Mouse (Mus musculus) G1E (cell line): ENCODE results near the gene Ifi208. TPM values are rescaled to one million over a fixed set of nuclear protein-coding genes. Genes with fewer than 3 reads are reported as not detected.
"Not testable (repeated sequence)": the region's sequence is repeated elsewhere in the genome, so short reads cannot be mapped to it uniquely, and the experiment has no call there.

ENCODE experiments used
- ATAC-seq: 2 replicates; pipeline ENCODE4 v1.8.0; 2016; ENCODE audit warnings: mild to moderate bottlenecking; ENCODE audit not compliant: insufficient number of reproducible peaks, poor library complexity, low FRiP score, severe bottlenecking; ENCODE audit errors: extremely low read depth
- DNase-seq: peaks from one replicate; pipeline ENCODE4 v3.0.0; 2012; ENCODE audit warnings: low spot score
- H3K27me3 ChIP-seq: 2 replicates; pipeline ENCODE4 v1.6.1; 2012; ENCODE audit warnings: mild to moderate bottlenecking, low read length, inconsistent platforms; ENCODE audit not compliant: insufficient read depth
- H3K36me3 ChIP-seq: replicated peaks from 2 replicates; pipeline ENCODE3; 2012; ENCODE audit warnings: mild to moderate bottlenecking, inconsistent platforms
- H3K4me1 ChIP-seq: 2 replicates; pipeline ENCODE4 v1.6.1; 2012; ENCODE audit warnings: low read depth, low read length, inconsistent platforms, mixed read lengths; ENCODE audit not compliant: insufficient read depth
- H3K4me3 ChIP-seq: 2 replicates; pipeline ENCODE4 v1.5.1; 2012; ENCODE audit warnings: low read depth, mild to moderate bottlenecking, inconsistent platforms, low read length, moderate library complexity, mixed read lengths
- H3K9me3 ChIP-seq: replicated peaks from 2 replicates; pipeline ENCODE4 v1.6.1; 2012; ENCODE audit warnings: inconsistent platforms
- CTCF ChIP-seq: IDR thresholded peaks from 2 replicates; pipeline ENCODE4 v1.5.1; 2012; ENCODE audit warnings: low read depth, low read length, inconsistent platforms, mixed read lengths
- GATA1 ChIP-seq: IDR thresholded peaks from 2 replicates; pipeline ENCODE4 v1.6.1; 2012; ENCODE audit warnings: borderline replicate concordance, low read length, inconsistent platforms, mixed read lengths
- GATA2 ChIP-seq: IDR thresholded peaks from 2 replicates; pipeline ENCODE4 v1.6.1; 2012; ENCODE audit warnings: low read depth, low read length, inconsistent platforms, borderline replicate concordance
- POLR2AphosphoS5 ChIP-seq: IDR thresholded peaks from 2 replicates; pipeline ENCODE4 v1.6.1; 2012; ENCODE audit warnings: low read depth, low read length, inconsistent platforms; ENCODE audit not compliant: insufficient replicate concordance
- TAL1 ChIP-seq: conservative IDR thresholded peaks from 2 replicates; pipeline ENCODE4 v1.6.1; 2012; ENCODE audit warnings: low read depth, low read length, inconsistent platforms, mixed read lengths
- polyA plus RNA-seq: library from polyadenylated mRNA; stranded (reverse); fragments of >175 nt; gene quantifications from 2 replicates; pipeline ENCODE4 v1.2.3, GENCODE M21; 2012
- total RNA-seq, 2 experiments: library from RNA; stranded (forward) in 1 of 2; stranded (reverse) in 1 of 2; fragments of 200-1000 nt in 1 of 2; fragments of >200 nt in 1 of 2; fragmentation: Nextera tagmentation in 1 of 2; gene quantifications; 2 replicates each; pipeline ENCODE4 v1.2.3; 2014 to 2017

Ifi208 gene
- total and polyA plus RNA-seq, 3 experiments, result 0.16 TPM; not detected in 2

DNA sequence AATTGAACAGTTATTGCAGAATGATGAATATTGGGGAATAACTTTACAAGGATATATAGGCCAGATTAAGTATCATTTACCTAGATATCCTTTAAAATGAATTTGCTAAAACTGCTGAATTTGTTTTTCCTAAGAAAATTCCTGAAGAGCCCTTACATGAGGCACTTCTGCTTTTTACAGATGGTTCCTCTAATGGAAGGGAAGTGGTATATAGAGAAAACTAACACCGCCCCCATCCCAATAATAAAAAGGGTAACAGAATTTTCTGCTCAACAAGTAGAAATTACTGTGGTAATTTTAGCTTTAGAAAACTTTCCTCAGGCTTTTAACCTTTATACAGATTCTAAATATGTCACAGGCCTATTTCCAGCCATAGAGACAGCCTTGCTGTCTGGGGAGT, 20.8 kb downstream of the Ifi208 start:
- Histone ChIP-seq H3K36me3 (no peaks in the 10 kb centered on the region), H3K4me3 (no peak overlapping the region), H3K4me1 (no peaks in the 10 kb centered on the region), H3K27me3 (no peaks in the 10 kb centered on the region), H3K9me3 (0 out of 2 replicates have a peak, but pooled peaks cover 1% of the 10 kb centered on the region)
- TF ChIP-seq POLR2AphosphoS5 (no peak), GATA1 (no peak), CTCF (no peak), GATA2 (no peak), TAL1 (no peak)
- ATAC-seq (no peak), DNase-seq (no peak)

DNA sequence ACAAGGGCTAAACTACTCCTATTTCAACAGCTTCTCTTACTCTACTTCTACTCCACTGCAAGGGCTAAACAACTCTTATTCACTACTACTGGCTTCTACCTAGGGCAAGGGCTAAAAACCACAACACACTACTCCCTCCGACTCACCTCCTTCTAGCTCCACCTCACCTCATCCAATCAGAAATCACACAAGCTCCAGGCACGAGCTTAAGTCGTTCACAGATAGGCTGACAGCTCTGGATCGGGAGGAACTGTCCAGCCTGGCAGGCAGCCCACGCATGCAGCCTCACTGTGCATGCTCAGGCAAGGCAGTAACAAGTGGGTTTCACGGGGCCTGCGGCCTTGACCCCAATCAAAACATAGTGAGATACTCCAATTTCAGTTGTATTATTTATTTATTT, 59.7 kb downstream of the Ifi208 start:
- H3K4me1 ChIP-seq, result no peaks in the 10 kb centered on the region
- H3K9me3 ChIP-seq, result no peaks in the 10 kb centered on the region; the same call in 1 of the 2 replicates
- DNase-seq (no peak), ATAC-seq (no peak)
- TF ChIP-seq GATA1 (no peak), POLR2AphosphoS5 (no peak)
- H3K27me3 ChIP-seq, result no peaks in the 10 kb centered on the region
- H3K4me3 ChIP-seq, result no peak overlapping the region
- H3K36me3 ChIP-seq, result no peaks in the 10 kb centered on the region

DNA sequence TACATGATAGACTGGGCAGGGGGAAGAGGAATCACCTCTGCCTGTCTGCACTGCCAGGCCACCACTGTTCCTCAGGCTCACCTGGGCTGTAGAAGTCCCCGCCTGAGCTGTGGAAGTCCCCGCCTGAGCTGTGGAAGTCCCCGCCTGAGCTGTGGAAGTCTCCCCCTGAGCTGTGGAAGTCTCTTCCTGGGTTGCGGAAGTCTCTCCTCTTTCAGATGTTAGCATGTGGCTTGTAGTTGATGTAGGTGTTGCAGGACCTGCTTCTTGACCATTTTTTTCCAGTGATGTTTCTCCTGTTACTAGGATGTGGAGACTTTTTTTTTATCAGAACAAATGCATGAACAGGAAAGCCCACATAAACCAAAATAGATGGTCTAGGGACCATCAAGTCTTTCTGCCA, 61.5 kb downstream of the Ifi208 start:
- DNase-seq, result not testable (repeated sequence)

DNA sequence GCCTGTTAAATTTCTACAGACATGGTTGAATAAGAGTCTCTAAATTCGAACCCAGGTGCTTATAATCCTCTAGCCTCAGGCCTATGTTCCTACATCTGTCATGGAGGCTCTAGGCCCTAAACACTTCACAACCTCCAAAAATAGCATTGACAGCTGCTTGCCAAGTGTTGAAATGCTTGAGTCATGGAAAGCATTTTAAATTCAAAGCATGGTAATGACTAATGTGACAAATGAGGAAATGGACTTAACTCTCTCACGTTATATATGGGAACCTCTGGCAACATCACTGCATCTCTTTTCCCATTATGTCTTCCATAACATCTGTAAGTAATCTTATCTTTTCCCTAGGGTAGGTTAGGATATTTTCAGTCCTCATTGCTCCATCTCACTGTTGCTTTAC, 63.5 kb downstream of the Ifi208 start:
- no peak for TF ChIP-seq POLR2AphosphoS5
- TF ChIP-seq CTCF, result no peak
- no peak for TF ChIP-seq GATA2
- no peak for TF ChIP-seq TAL1
- TF ChIP-seq GATA1, result no peak
- no peaks in the 10 kb centered on the region for H3K36me3 ChIP-seq
- no peaks in the 10 kb centered on the region for H3K4me1 ChIP-seq
- H3K27me3 ChIP-seq, result no peaks in the 10 kb centered on the region
- DNase-seq, result no peak
- H3K9me3 ChIP-seq, result no peaks in the 10 kb centered on the region; the same call in 1 of the 2 replicates
- ATAC-seq, result no peak
- no peak overlapping the region for H3K4me3 ChIP-seq

More for the DNA sequence above, 61.5 kb downstream of the Ifi208 start:
- not testable (repeated sequence) for H3K9me3 ChIP-seq, H3K36me3 ChIP-seq, ATAC-seq, H3K4me3 ChIP-seq, H3K27me3 ChIP-seq, H3K4me1 ChIP-seq

DNA sequence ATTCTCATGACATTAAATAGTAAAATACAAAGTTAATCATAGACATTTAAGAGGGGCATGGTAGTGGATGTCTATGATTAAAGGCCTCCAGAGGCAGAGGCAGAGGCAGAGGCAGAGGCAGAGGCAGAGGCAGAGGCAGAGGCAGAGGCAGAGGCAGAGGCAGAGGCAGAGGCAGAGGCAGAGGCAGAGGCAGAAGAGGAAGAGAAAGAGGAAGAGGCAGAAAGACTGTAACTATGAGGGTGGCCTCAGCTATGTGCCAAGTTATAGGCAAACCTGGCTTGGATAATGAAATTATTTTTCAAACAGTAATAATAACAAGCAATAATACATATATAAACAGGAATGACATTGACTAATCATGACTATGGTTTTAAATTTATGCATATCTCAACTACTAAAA, 67.1 kb downstream of the Ifi208 start:
- no peaks in the 10 kb centered on the region for H3K27me3 ChIP-seq
- H3K4me3 ChIP-seq, result no peak overlapping the region
- DNase-seq (no peak), ATAC-seq (no peak)
- H3K9me3 ChIP-seq, result 0 out of 2 replicates have a peak, but pooled peaks cover 2% of the 10 kb centered on the region
- TF ChIP-seq CTCF (no peak), GATA2 (no peak), POLR2AphosphoS5 (no peak), TAL1 (no peak), GATA1 (no peak)
- no peaks in the 10 kb centered on the region for H3K36me3 ChIP-seq
- no peaks in the 10 kb centered on the region for H3K4me1 ChIP-seq

DNA sequence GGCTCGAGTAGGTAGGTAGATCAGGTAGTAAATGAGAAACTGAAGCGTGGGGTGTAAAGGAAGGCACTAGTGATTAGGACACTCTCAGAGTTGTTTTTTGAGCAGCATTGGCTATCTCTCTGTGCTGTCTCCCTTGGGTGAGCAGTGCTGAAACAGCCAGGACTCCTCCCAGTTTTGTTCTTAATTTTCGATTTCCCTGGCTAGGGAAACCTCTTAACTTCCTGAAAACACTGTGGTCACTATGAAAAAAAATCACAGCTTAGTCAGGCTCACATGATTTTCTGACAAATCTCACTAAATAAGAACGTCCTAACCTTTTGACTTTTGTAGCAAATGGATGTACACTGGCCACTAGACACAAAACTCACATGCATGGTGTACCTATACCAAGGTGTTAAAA, 68.2 kb downstream of the Ifi208 start, which contains the start of gene Ifi207:
TSS of gene Ifi207 (minus strand) at position 92 of the 400 bp plus-strand sequence.
- ATAC-seq (no peak), DNase-seq (no peak)

DNA sequence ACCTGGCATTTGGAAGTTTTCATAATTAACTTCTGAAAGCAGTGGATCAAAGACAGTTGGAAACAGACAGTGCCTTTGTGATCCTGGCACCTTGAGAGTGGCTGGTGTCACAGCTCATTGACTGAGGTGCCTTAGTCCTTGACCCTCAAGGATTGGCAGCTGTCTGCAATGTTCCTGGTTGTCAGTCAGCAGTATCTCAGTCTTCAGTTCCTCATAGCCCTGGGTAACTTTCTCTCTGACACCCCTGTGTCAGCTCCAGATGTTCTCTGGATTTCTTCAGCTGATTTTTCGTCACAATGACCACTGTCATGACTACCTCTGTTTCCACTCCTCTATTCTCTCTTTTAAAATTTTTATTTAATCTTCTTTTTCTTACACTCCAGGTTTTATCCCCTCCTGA, 68.8 kb downstream of the Ifi208 start:
- Histone ChIP-seq H3K36me3 (no peaks in the 10 kb centered on the region), H3K9me3 (0 out of 2 replicates have a peak, but pooled peaks cover 2% of the 10 kb centered on the region), H3K27me3 (no peaks in the 10 kb centered on the region), H3K4me3 (no peak overlapping the region), H3K4me1 (no peaks in the 10 kb centered on the region)
- no peak for ATAC-seq
- TF ChIP-seq TAL1, result no peak
- no peak for TF ChIP-seq CTCF
- no peak for TF ChIP-seq GATA1
- no peak for TF ChIP-seq GATA2
- no peak for TF ChIP-seq POLR2AphosphoS5
- no peak for DNase-seq

More for the DNA sequence above, 68.2 kb downstream of the Ifi208 start, which contains the start of gene Ifi207:
- H3K27me3 ChIP-seq, result no peaks in the 10 kb centered on the region
- 0 out of 2 replicates have a peak, but pooled peaks cover 2% of the 10 kb centered on the region for H3K9me3 ChIP-seq
- no peaks in the 10 kb centered on the region for H3K4me1 ChIP-seq
- no peaks in the 10 kb centered on the region for H3K36me3 ChIP-seq
- no peak within 1 kb of the TSS for H3K4me3 ChIP-seq
- TF ChIP-seq GATA1, result no peak

Other genes starting within 250 kb of the Ifi208 start
- gene Ifi206, start 182.6 kb upstream of the Ifi208 start, total RNA-seq (2014; fragmentation: Nextera tagmentation), result not detected in 2 replicates
- 0.05 and 0.06 TPM in 2 replicates for gene Ifi206, start 182.6 kb upstream of the Ifi208 start, total RNA-seq (2017)
- not detected in 2 replicates for gene Ifi206, start 182.6 kb upstream of the Ifi208 start, polyA plus RNA-seq
- gene Ifi214, start 137.7 kb upstream of the Ifi208 start, total RNA-seq (2014; fragmentation: Nextera tagmentation), result not detected in 2 replicates
- gene Ifi214, start 137.7 kb upstream of the Ifi208 start, total RNA-seq (2017), result 0.06 and 0.16 TPM in 2 replicates
- gene Ifi214, start 137.7 kb upstream of the Ifi208 start, polyA plus RNA-seq, result not detected in 2 replicates
- gene Ifi213, start 74.4 kb upstream of the Ifi208 start, total RNA-seq (2014; fragmentation: Nextera tagmentation), result not detected in 2 replicates
- 0.11 and 0.17 TPM in 2 replicates for gene Ifi213, start 74.4 kb upstream of the Ifi208 start, total RNA-seq (2017)
- gene Ifi213, start 74.4 kb upstream of the Ifi208 start, polyA plus RNA-seq, result not detected in 2 replicates
- gene Ifi209, start 42.8 kb upstream of the Ifi208 start, total RNA-seq (2014; fragmentation: Nextera tagmentation), result not detected in 2 replicates
- gene Ifi209, start 42.8 kb upstream of the Ifi208 start, total RNA-seq (2017), result 0.12 TPM in 1 of 2 replicates, not detected in the other
- gene Ifi209, start 42.8 kb upstream of the Ifi208 start, polyA plus RNA-seq, result not detected in 2 replicates
- gene Ifi207, start 68.1 kb downstream of the Ifi208 start, total RNA-seq (2014; fragmentation: Nextera tagmentation), result not detected in 2 replicates
- 0.06 and 0.11 TPM in 2 replicates for gene Ifi207, start 68.1 kb downstream of the Ifi208 start, total RNA-seq (2017)
- gene Ifi207, start 68.1 kb downstream of the Ifi208 start, polyA plus RNA-seq, result not detected in 2 replicates
- not detected in 2 replicates for gene Ifi204, start 93.3 kb downstream of the Ifi208 start, total RNA-seq (2014; fragmentation: Nextera tagmentation)
- gene Ifi204, start 93.3 kb downstream of the Ifi208 start, total RNA-seq (2017), result 0.06 TPM in 1 of 2 replicates, not detected in the other
- gene Ifi204, start 93.3 kb downstream of the Ifi208 start, polyA plus RNA-seq, result not detected in 2 replicates
- not detected in 2 replicates for gene Ifi211, start 239.4 kb downstream of the Ifi208 start, total RNA-seq (2014; fragmentation: Nextera tagmentation)
- not detected in 2 replicates for gene Ifi211, start 239.4 kb downstream of the Ifi208 start, total RNA-seq (2017)
- gene Ifi211, start 239.4 kb downstream of the Ifi208 start, polyA plus RNA-seq, result not detected in 2 replicates